Mouse (Mus musculus) heart, postnatal 0 days (tissue): ENCODE results near the gene Pla2g12b. TPM values are rescaled to one million over a fixed set of nuclear protein-coding genes. Genes with fewer than 3 reads are reported as not detected.

Experiments
- ATAC-seq: fragments of 200-750 bp; cut with Nextera tagmentation; 2 replicates; pipeline ENCODE4 v1.8.0; 2017; ENCODE audit warnings: low read depth, moderate number of reproducible peaks, moderate library complexity; ENCODE audit not compliant: insufficient read depth
- DNase-seq: peaks from one replicate; pipeline ENCODE4 v3.0.0-alpha.2; 2016; ENCODE audit warnings: low spot score
- H3K27ac ChIP-seq: fragments of 300-500 bp; sonication (generic); 2 replicates; pipeline ENCODE4 v1.5.1; 2014; ENCODE audit warnings: low read depth, mild to moderate bottlenecking
- H3K27me3 ChIP-seq: fragments of 300-500 bp; sonication (generic); 2 replicates; pipeline ENCODE4 v1.6.1; 2014; ENCODE audit warnings: low read length, mixed read lengths; ENCODE audit not compliant: control insufficient read depth, insufficient read depth
- H3K36me3 ChIP-seq: fragments of 300-500 bp; sonication (generic); replicated peaks from 2 replicates; pipeline ENCODE4 v1.6.1; 2014; ENCODE audit warnings: low read length, mixed read lengths; ENCODE audit not compliant: control insufficient read depth, insufficient read depth
- H3K4me1 ChIP-seq: fragments of 300-500 bp; sonication (generic); 2 replicates; pipeline ENCODE4 v1.6.1; 2014; ENCODE audit warnings: antibody characterized with exemption; ENCODE audit not compliant: control insufficient read depth, insufficient read depth
- H3K4me2 ChIP-seq: fragments of 300-500 bp; sonication (generic); 2 replicates; pipeline ENCODE4 v1.6.1; 2014; ENCODE audit warnings: low read depth, mild to moderate bottlenecking, low read length, moderate library complexity
- H3K4me3 ChIP-seq: fragments of 300-500 bp; sonication (generic); 2 replicates; pipeline ENCODE4 v1.5.1; 2014; ENCODE audit warnings: low read depth, low read length
- H3K9ac ChIP-seq: fragments of 300-500 bp; sonication (generic); replicated peaks from 2 replicates; pipeline ENCODE4 v1.6.1; 2014; ENCODE audit warnings: low read depth, low read length, mixed read lengths
- H3K9me3 ChIP-seq: fragments of 300-500 bp; sonication (generic); replicated peaks from 2 replicates; pipeline ENCODE4 v1.6.1; 2016; ENCODE audit warnings: low read length; ENCODE audit not compliant: control insufficient read depth
- CTCF ChIP-seq: IDR thresholded peaks from 2 replicates; pipeline ENCODE4 v1.5.1; 2016; ENCODE audit warnings: antibody characterized with exemption, control low read depth, low read depth
- EP300 ChIP-seq: IDR thresholded peaks from 2 replicates; pipeline ENCODE4 v1.6.1; 2016; ENCODE audit warnings: antibody characterized with exemption, low read depth
- WGBS: fragments of 180-500 bp; shearing (Covaris S2); extraction: QIAGEN DNeasy Blood & Tissue Kit; methylation state at CpG from one replicate; pipeline ENCODE4 v1.1.7; 2014; 5-methylcytosine and 5-hydroxymethylcytosine counted together
- polyA plus RNA-seq: library from polyadenylated mRNA; unstranded; fragments of >200 nt; fragmentation: Nextera tagmentation; extraction: Ambion mirVana; gene quantifications from 2 replicates; pipeline ENCODE4 v1.2.1, GENCODE M21; 2015
- total RNA-seq: library from RNA; depleted of rRNA; stranded (reverse); fragments of >200 nt; gene quantifications from 2 replicates; pipeline ENCODE4 v1.2.3, GENCODE M21; 2014; ENCODE audit warnings: low replicate concordance

Pla2g12b gene
- total and polyA plus RNA-seq, 2 experiments from 2014 or later, result 0.20 TPM; not detected in 1

DNA sequence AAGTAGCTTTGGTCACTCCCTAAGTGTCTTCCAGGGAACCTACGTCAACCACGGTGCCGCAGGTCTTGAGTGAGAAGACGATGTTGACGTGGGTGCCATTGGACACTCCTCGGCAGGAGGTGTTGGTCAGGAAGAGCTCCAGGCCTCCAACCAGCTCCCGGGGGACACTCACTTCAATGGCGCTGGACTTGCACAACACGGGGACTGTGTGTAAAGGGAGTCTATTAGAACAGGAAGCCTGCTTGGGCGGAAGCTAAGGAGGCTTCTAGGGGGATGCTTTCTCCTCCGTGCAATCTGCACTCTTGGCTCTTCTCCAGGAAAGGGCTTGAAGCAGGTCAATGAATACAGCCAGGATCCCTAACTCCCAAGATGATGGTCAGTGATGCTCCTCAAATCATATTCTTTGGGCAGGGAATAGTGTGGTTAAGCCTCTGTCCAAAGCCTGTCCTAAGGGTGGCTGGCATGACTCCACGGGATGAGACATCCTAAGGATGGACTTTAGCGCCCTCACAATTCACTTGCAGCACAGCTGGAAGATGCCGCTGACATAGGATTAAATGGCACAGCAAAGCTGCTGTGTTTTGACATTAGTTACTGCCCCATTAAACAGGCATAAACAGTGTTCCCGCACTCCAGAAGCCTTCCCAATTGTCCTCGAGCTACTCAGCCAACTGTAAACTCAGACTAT, 26.1 kb downstream of the Pla2g12b start:
- Histone ChIP-seq H3K9ac (no peak overlapping the region), H3K4me1 (peaks cover 11% of the 10 kb centered on the region), H3K36me3 (no peaks in the 10 kb centered on the region), H3K4me2 (no peak overlapping the region), H3K27me3 (no peaks in the 10 kb centered on the region), H3K4me3 (no peak overlapping the region), H3K9me3 (no peaks in the 10 kb centered on the region), H3K27ac (no peak overlapping the region)
- TF ChIP-seq EP300 (no peak), CTCF (no peak)
- peak; percentile 39 for DNase-seq
- peak; percentile 18; the same call in 1 of the 2 replicates for ATAC-seq
- WGBS, result 53% methylated on average over 16 of the region's 16 CpGs

- Histone ChIP-seq H3K36me3 (no peaks in the 10 kb centered on the region), H3K27me3 (no peaks in the 10 kb centered on the region), H3K4me1 (0 out of 2 replicates have a peak, but pooled peaks cover 4% of the 10 kb centered on the region), H3K9me3 (no peaks in the 10 kb centered on the region), H3K27ac (peak overlapping the region; percentile 26), H3K9ac (no peak overlapping the region), H3K4me2 (no peak overlapping the region), H3K4me3 (no peak overlapping the region)
- WGBS, result 15% methylated on average over 6 of the region's 6 CpGs
- TF ChIP-seq CTCF (no peak), EP300 (no peak)
- DNase-seq, result peak; percentile 34
- peak; percentile 45 for ATAC-seq
Measured at GRCm38 (mm10) chr10:59430701-59431218, 27.3 kb downstream of the Pla2g12b start.

GRCm38 (mm10) chr10:59435746-59436145, 32.3 kb downstream of the Pla2g12b start:
- DNase-seq (no peak), ATAC-seq (no peak)
- 93% methylated on average over 18 of the region's 18 CpGs for WGBS
- Histone ChIP-seq H3K27me3 (no peaks in the 10 kb centered on the region), H3K4me2 (no peak overlapping the region), H3K36me3 (no peaks in the 10 kb centered on the region), H3K27ac (no peak overlapping the region), H3K4me3 (no peak overlapping the region), H3K4me1 (peaks cover 17% of the 10 kb centered on the region; the same call in 1 of the 2 replicates), H3K9me3 (no peaks in the 10 kb centered on the region), H3K9ac (no peak overlapping the region)
- TF ChIP-seq CTCF, result no peak
- no peak for TF ChIP-seq EP300

GRCm38 (mm10) chr10:59438651-59439050, 35.2 kb downstream of the Pla2g12b start:
- WGBS, result 93% methylated on average over 12 of the region's 12 CpGs
- DNase-seq, result no peak
- H3K9me3 ChIP-seq, result no peaks in the 10 kb centered on the region
- ATAC-seq, result no peak
- H3K4me3 ChIP-seq, result no peak overlapping the region
- H3K4me2 ChIP-seq, result no peak overlapping the region
- TF ChIP-seq CTCF, result no peak
- no peak for TF ChIP-seq EP300
- H3K27me3 ChIP-seq, result no peaks in the 10 kb centered on the region
- no peak overlapping the region for H3K9ac ChIP-seq
- H3K36me3 ChIP-seq, result no peaks in the 10 kb centered on the region
- peaks cover 28% of the 10 kb centered on the region for H3K4me1 ChIP-seq
- no peak overlapping the region for H3K27ac ChIP-seq

- Histone ChIP-seq H3K9ac (no peak overlapping the region), H3K4me2 (no peak overlapping the region), H3K27ac (peak overlapping the region; percentile 49), H3K4me1 (peaks cover 33% of the 10 kb centered on the region), H3K27me3 (no peaks in the 10 kb centered on the region), H3K9me3 (no peaks in the 10 kb centered on the region), H3K4me3 (no peak overlapping the region), H3K36me3 (no peaks in the 10 kb centered on the region)
- WGBS, result 10% methylated on average over 5 of the region's 5 CpGs
- ATAC-seq, result peak; percentile 40; the same call in 1 of the 2 replicates
- peak; percentile 43 for DNase-seq
- TF ChIP-seq CTCF (no peak), EP300 (no peak)
Measured at GRCm38 (mm10) chr10:59439508-59439931, 36.1 kb downstream of the Pla2g12b start.

DNA sequence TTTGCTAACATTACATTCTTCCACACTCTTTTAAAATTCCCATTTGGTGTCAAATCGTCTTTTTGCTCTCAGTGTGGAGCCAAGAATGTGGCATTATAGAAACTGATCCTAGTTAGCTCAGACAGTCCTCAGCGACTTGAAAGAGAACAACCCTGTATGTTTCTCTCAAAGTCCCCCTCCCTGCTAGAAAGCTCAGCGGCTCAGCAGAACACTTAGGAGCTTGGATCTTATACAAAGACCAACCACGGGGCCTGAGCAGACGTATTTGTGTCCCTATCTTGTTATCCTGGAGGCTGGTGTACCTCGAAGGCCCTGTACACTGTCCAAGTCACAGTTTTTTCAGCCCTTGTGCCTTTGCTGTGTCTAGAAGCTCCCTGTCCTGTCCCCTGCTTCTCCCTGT, 36.7 kb downstream of the Pla2g12b start:
- H3K9ac ChIP-seq, result no peak overlapping the region
- no peak overlapping the region for H3K4me2 ChIP-seq
- ATAC-seq (no peak), DNase-seq (no peak)
- peaks cover 33% of the 10 kb centered on the region for H3K4me1 ChIP-seq
- 20% methylated on average over 6 of the region's 6 CpGs for WGBS
- H3K9me3 ChIP-seq, result no peaks in the 10 kb centered on the region
- no peaks in the 10 kb centered on the region for H3K36me3 ChIP-seq
- H3K27me3 ChIP-seq, result no peaks in the 10 kb centered on the region
- H3K27ac ChIP-seq, result peak overlapping the region; percentile 16
- H3K4me3 ChIP-seq, result no peak overlapping the region
- TF ChIP-seq CTCF, result no peak
